Mouse (Mus musculus) stomach, postnatal 0 days (tissue): ENCODE measurements at regions not wholly inside any gene's neighbourhood (a gene's known extent, or its start where the extent isn't known, plus 50 kb on each side); places are given as distances from the start of the nearest gene placed in this dataset.

Experiments used
- ATAC-seq: fragments of 200-750 bp; cut with Nextera tagmentation; 2 replicates; pipeline ENCODE4 v1.8.0; 2017; ENCODE audit not compliant: low FRiP score, low TSS enrichment
- DNase-seq: peaks from one replicate; pipeline ENCODE4 v3.0.0-alpha.2; 2016; ENCODE audit warnings: low spot score
- H3K27ac ChIP-seq: fragments of 300-500 bp; sonication (generic); replicated peaks from 2 replicates; pipeline ENCODE4 v1.5.1; 2014; ENCODE audit warnings: mild to moderate bottlenecking, control low read depth
- H3K27me3 ChIP-seq: fragments of 300-500 bp; sonication (generic); 2 replicates; pipeline ENCODE4 v1.6.1; 2014; ENCODE audit warnings: low read length; ENCODE audit not compliant: control insufficient read depth, insufficient read depth
- H3K36me3 ChIP-seq: fragments of 300-500 bp; sonication (generic); 2 replicates; pipeline ENCODE4 v1.6.1; 2014; ENCODE audit warnings: low read length, mixed read lengths; ENCODE audit not compliant: control insufficient read depth, insufficient read depth
- H3K4me1 ChIP-seq: fragments of 300-500 bp; sonication (generic); replicated peaks from 2 replicates; pipeline ENCODE4 v1.6.1; 2014; ENCODE audit warnings: antibody characterized with exemption; ENCODE audit not compliant: control insufficient read depth, insufficient read depth
- H3K4me2 ChIP-seq: fragments of 300-500 bp; sonication (generic); replicated peaks from 2 replicates; pipeline ENCODE4 v1.6.1; 2014; ENCODE audit warnings: low read depth, mild to moderate bottlenecking, control low read depth, moderate library complexity
- H3K4me3 ChIP-seq: fragments of 300-500 bp; sonication (generic); 2 replicates; pipeline ENCODE4 v1.5.1; 2014; ENCODE audit warnings: low read depth, low read length, control low read depth
- H3K9ac ChIP-seq: fragments of 300-500 bp; sonication (generic); 2 replicates; pipeline ENCODE4 v1.6.1; 2014; ENCODE audit warnings: mild to moderate bottlenecking, low read length, control low read depth, mixed read lengths
- H3K9me3 ChIP-seq: fragments of 300-500 bp; sonication (generic); 2 replicates; pipeline ENCODE4 v1.6.1; 2016; ENCODE audit warnings: low read length; ENCODE audit not compliant: control insufficient read depth
- CTCF ChIP-seq: IDR thresholded peaks from 2 replicates; pipeline ENCODE4 v1.5.1; 2016; ENCODE audit warnings: antibody characterized with exemption, low read depth, mild to moderate bottlenecking, moderate library complexity
- EP300 ChIP-seq: optimal IDR thresholded peaks from 2 replicates; pipeline ENCODE3; 2016; ENCODE audit warnings: antibody characterized with exemption
- WGBS: fragments of 180-500 bp; shearing (Covaris S2); extraction: QIAGEN DNeasy Blood & Tissue Kit; methylation state at CpG from one replicate; pipeline ENCODE4 v1.1.7; 2014; 5-methylcytosine and 5-hydroxymethylcytosine counted together

- Histone ChIP-seq H3K4me3 (no peak overlapping the region), H3K27ac (no peak overlapping the region), H3K36me3 (no peaks in the 10 kb centered on the region), H3K4me2 (no peak overlapping the region), H3K27me3 (no peaks in the 10 kb centered on the region), H3K9ac (no peak overlapping the region), H3K9me3 (no peaks in the 10 kb centered on the region), H3K4me1 (no peaks in the 10 kb centered on the region)
- TF ChIP-seq EP300 (no peak), CTCF (no peak)
- 71% methylated on average over 3 of the region's 3 CpGs for WGBS
- ATAC-seq: no peak
- DNase-seq: no peak
These were observed 74.8 kb upstream of the Caprin1 start for GRCm38 (mm10) chr2:103872277-103872636.

GRCm38 (mm10) chr2:103873381-103873780, 75.9 kb upstream of the Caprin1 start:
- H3K27ac ChIP-seq: no peak overlapping the region

GRCm38 (mm10) chr2:103874466-103874865, 77.0 kb upstream of the Caprin1 start:
- 58% methylated on average over 3 of the region's 3 CpGs for WGBS
- Histone ChIP-seq H3K4me1 (no peaks in the 10 kb centered on the region), H3K27ac (no peak overlapping the region), H3K4me2 (no peak overlapping the region), H3K9me3 (no peaks in the 10 kb centered on the region), H3K4me3 (no peak overlapping the region), H3K9ac (no peak overlapping the region), H3K27me3 (no peaks in the 10 kb centered on the region), H3K36me3 (no peaks in the 10 kb centered on the region)
- TF ChIP-seq CTCF: no peak
- TF ChIP-seq EP300: no peak
- no peak for ATAC-seq
- DNase-seq: no peak

More at GRCm38 (mm10) chr2:103873381-103873780, 75.9 kb upstream of the Caprin1 start:
- no peak for TF ChIP-seq CTCF
- no peak for TF ChIP-seq EP300
- ATAC-seq (no peak), DNase-seq (no peak)
- no peaks in the 10 kb centered on the region for H3K9me3 ChIP-seq
- WGBS: 83% methylated on average over 6 of the region's 6 CpGs
- H3K4me1 ChIP-seq: no peaks in the 10 kb centered on the region
- H3K4me3 ChIP-seq: no peak overlapping the region
- H3K4me2 ChIP-seq: no peak overlapping the region
- no peaks in the 10 kb centered on the region for H3K36me3 ChIP-seq
- H3K27me3 ChIP-seq: no peaks in the 10 kb centered on the region
- no peak overlapping the region for H3K9ac ChIP-seq

- Histone ChIP-seq H3K4me3 (no peak overlapping the region), H3K9me3 (no peaks in the 10 kb centered on the region), H3K27ac (no peak overlapping the region), H3K9ac (no peak overlapping the region), H3K4me1 (no peaks in the 10 kb centered on the region), H3K27me3 (no peaks in the 10 kb centered on the region), H3K36me3 (no peaks in the 10 kb centered on the region), H3K4me2 (no peak overlapping the region)
- ATAC-seq: no peak
- WGBS: 78% methylated on average over 8 of the region's 8 CpGs
- TF ChIP-seq EP300 (no peak), CTCF (no peak)
- no peak for DNase-seq
These were observed 78.3 kb upstream of the Caprin1 start for GRCm38 (mm10) chr2:103875754-103876153.

GRCm38 (mm10) chr2:103876236-103876635, 78.8 kb upstream of the Caprin1 start:
- no peaks in the 10 kb centered on the region for H3K27me3 ChIP-seq
- H3K9ac ChIP-seq: no peak overlapping the region
- WGBS: 65% methylated on average over 2 of the region's 2 CpGs
- TF ChIP-seq EP300 (no peak), CTCF (no peak)
- no peak overlapping the region for H3K4me3 ChIP-seq
- no peak overlapping the region for H3K27ac ChIP-seq
- no peaks in the 10 kb centered on the region for H3K4me1 ChIP-seq
- H3K4me2 ChIP-seq: no peak overlapping the region
- H3K9me3 ChIP-seq: no peaks in the 10 kb centered on the region
- H3K36me3 ChIP-seq: no peaks in the 10 kb centered on the region
- ATAC-seq (no peak), DNase-seq (no peak)

GRCm38 (mm10) chr2:103881026-103881763, 76.6 kb upstream of the Lmo2 start:
- Histone ChIP-seq H3K9me3 (no peaks in the 10 kb centered on the region), H3K27me3 (no peaks in the 10 kb centered on the region), H3K9ac (no peak overlapping the region), H3K4me2 (no peak overlapping the region), H3K4me3 (no peak overlapping the region), H3K27ac (no peak overlapping the region), H3K36me3 (no peaks in the 10 kb centered on the region), H3K4me1 (no peaks in the 10 kb centered on the region)
- DNase-seq (no peak), ATAC-seq (no peak)
- TF ChIP-seq EP300 (no peak), CTCF (no peak)
- 28% methylated on average over 10 of the region's 10 CpGs for WGBS
